Mouse (Mus musculus): ENCODE data around the gene Vapb.

Vapb gene

DNA sequence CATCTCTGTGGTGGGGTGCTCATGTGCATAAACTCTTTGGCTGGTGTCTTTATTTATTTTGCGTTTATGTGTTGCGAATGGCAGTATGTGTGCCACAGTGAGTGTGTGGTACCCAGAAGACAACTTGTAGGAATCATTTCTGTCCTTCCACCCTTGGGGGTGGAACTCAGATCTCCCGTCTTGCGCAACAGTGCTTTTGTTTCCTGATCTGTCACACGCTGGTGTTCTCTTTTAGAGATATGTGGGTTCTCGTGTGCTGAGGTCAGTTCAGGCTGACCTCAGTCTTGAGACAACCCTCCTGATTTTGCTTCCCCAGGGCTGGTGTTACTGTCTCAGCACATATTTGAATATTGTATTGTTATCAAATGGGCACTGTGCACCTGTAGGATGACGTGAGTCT lies 1.8 kb downstream of the Vapb start:
- no peak for DNase-seq

DNA sequence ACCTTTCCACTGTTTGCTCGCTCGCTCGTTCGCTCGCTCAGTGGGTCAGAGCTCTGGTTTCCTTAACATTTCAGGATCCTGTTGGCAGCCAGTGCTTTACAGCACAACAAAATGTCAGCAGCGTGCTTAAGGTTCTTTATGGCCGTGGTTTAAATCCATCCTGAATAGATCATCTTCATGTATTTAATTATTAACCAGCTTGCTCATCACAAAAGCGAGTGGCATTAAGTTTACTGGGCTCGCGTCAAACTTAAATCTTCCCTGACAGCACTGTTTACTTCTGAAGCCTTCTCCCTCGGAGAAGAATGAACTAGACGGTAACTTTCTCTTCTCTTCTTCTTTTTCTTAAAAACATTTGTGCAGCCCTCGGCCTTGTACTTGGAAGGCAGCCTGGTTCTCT lies 4.8 kb downstream of the Vapb start:
- no peak for DNase-seq

DNA sequence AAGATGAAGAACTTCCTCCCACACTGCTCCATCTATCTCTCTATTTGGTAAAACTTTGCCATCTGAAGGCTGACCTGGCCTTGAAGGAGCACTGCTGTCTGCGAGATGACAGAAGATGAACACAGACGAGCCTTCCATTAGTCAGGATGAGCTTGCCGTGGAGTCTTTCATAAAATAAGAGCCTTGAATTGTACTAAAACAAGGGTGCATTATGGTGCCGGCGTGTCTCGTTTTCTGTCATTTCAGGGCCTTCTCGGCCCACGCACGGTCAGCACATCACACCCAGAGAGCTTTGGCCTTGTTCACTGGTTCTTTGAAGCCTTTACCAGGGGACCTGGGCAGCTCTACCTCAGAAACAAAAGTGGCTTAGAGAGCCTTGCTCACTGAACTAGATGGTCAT lies 5.4 kb downstream of the Vapb start:
- no peak for DNase-seq

DNA sequence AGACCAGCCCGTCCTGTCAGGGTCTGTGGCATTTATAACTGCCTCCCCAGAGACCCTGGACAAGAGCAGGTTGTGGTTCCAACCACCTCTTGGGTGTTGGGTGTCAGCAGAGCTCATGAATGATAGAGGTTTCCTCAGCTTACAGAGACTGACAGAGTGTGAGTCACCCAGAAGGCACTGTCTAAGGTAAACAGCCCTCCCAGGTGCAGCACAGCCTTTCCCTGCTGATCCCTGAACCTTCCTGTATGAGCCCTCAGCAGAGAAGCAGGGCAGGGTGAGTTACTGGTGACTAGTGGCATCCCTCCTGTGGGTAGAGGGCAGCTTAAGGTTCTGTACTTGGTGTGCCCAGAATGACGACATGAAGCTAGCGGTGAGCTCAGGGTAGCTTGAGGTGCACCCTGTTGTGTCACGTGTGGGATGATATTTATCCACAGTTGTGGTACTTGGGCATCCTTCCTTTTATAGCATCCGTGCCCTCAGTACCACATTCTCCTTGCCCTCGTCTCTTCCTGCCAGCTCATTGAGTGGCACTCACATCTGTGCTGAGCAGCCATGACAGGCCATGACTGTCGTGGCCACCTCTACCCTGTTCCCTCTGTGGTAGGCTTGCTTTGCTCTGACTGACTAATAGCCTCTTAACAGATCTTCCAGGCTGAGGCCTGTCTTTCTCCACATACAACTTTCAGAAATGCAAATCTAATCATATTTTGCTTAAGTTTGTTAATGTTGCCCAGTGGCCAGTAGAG lies 6.9 kb downstream of the Vapb start:
- no peak for DNase-seq

DNA sequence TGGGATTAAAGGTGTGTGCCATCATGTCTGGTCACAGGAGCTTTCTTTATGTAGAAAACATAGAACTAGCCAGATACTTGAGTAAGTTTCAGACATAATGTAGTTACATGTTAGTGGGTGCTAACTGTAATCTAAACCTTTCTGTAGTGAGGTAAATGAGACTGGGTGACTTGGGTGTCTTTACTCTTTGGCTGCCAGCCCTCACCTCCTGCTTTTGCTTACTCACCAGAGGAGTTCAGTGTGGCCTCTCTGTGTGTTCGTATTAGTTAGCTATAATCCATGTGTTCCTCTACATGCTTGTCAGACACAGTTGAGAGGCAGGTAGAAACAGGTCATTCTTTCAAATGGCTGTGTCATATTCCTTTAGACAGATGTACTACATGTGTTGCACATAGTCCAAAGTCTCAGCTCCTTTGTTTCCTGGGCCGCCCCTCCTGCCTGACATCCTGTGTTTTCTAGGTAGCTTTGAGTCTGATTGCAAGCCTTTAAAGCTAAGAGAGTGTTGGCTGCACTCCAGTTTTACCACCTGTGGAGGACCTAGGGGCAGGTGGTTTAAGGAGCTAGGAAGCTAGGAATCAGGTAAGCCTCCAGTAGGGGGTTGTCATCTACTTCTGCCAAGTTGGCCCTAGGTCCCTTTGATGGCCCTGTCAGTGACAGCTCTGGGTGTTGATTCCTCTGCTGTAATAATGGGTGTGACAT lies 11.8 kb downstream of the Vapb start:
- no peak for DNase-seq

DNA sequence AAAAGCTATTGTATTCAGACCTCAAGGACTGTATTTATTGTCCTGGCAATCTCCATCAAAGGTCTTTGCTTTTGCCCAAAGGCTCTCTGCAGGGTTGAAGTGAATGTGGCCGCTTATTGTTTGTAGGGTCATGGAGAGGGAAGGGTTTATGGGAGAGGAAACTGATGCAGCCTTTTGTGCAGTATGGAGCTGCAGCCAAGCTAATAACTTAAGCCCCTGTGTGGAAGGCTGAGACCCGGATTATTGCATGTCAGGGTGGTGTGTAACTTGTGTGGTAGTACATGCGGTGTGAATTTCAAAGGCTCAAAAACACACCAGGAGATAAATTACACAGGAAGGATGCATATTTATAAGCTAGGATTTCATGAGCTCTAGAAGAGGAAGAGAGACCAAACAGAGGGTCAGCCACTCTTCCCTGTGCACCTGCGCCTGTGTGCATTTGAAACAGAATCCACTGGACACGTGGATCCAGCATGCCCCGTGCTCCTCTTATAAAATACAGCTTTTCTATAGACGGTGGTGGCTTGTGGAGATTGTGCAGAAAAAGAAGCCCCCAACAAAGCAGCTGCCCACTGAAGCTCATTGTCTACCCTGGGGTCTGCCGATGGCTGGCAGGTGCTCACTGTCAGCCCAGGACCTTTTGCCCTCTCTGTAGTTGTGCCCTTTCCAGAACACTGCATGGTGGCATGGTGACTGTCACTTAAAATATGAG lies 18.3 kb downstream of the Vapb start:
- no peak for DNase-seq

DNA sequence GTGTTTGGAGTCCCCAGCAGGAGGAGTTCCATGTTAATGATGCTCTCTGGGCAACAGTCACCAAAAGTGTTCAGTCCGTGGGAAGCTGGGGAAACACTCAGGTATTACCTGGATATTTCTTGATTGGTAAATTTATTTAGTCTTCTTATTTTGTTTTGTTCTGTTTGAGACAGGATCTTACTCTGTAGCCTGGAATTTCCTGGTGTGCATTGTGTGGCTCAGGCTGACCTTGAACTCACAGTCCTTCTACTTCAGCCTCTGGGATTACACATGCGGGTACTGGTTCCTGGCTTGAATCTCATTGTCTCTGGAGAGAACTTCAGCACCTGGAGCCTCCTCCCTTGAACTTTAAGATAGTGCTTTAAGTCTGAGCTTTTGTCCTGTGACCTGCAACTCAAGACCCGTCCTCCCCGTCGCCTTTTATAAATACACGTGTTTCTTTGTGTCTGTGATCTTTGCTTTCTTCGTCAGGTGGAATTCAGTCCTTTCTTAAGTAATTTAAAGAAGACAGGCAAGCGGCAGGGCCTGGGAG lies 20.4 kb downstream of the Vapb start:
- no peak for DNase-seq

DNA sequence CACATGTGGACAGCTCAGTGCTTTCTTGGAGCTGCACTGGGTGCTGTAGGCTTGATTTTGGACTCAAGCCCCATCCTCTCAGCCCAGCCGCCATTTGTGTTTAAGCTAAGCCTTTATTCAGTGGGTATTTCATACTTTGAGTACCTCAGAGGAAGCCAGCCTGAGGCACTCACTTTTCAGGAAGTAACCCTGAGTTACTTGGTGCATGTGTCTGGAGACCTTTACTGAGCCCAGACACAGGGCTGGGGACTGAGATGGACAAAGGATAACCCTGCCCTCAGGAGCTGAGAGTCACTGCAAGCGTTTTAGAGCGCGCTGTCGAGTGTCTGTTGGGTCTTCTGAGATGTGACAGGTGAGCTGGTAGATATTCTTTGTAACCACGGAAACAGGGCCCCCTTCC lies 23.3 kb downstream of the Vapb start:
- DNase-seq, result no peak

DNA sequence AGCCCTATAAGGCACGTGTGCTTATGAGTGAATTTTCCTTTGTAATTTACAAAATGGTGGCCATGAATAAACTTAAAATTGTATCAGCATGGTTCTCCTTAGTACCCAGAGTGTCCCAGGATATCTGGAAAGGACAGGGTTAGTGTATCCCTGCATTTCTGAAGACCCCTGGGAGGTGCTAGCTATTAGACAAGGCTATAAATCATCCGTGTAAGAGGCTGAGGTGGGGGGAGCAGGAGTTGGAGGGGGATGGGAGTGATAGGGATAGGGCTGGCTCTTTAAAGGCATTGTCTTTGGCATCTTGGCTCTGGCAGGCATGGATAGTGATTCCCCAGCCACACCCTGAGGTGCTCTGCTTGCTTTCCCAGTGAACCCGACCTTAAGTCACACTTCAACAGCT lies 27.3 kb downstream of the Vapb start:
- DNase-seq, result no peak

DNA sequence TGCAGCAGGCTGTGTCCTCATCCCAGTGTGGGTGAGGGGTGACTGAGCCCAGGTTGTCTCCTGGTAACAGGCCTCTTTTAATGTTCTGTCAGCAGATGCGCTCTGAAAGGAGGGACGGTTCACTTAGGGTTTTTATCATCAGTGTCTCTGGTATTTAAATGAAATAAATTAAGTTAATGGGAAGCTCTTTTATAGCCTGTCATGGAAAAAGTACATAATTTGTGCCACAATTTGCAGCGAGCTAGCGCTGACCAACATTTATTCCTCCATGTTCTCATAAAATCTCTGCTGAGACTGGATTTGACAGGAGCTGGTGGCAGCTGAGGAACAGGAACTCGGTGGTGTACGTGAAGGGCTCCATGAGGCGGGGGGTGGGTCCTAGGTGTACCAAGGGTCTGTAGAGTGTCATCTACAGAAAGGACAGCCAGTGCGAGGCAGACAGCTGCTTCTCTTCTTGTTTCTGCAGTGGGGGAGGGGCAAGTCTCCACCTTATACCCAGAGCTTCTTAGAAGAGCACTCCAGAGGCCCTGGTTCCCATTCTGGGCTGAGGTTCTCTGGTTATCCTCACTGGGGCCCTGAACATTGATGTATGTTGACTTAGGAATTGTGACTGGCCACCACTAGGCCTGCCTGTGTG lies 30.8 kb downstream of the Vapb start:
- DNase-seq, result no peak

DNA sequence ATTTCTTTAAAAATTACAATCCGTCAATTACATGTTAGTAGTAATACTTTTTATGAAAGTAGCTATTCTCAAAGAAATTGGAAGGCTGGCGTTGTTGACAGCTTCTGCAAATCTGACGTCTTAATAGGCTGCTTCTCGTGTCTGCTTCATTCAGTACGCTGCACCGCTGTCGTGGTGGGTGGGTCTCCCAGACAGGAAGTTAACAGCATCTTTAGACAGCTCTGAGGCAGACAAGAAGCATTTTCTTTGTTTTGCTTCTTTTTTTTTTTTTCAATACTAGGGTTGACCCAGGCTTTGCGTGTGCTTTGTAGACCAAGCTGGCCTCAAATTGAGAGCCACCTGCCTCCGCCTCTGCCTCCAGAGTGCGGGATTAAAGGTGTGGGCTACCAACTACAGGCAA lies 31.9 kb downstream of the Vapb start:
- DNase-seq, result no peak

DNA sequence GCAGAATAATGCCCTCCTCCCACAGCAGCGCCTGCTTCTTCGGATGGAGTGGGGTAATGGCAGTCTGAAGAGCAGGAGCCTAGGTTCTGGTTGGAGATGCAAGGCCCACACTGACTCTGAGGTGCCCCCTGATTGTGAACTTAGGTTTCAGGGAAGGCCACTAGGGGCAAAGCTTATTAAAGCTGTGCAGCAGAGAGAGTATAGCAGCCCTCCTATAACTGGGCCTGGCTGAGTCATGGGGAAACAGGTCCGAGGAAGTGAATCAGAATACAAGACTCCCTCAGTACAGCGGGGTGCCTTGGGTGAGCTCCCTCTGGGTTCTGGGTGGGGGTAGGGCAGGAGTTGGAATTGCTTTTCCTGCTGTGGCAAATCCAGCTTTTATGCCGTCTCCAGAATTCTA lies 33.3 kb downstream of the Vapb start:
- no peak for DNase-seq

DNA sequence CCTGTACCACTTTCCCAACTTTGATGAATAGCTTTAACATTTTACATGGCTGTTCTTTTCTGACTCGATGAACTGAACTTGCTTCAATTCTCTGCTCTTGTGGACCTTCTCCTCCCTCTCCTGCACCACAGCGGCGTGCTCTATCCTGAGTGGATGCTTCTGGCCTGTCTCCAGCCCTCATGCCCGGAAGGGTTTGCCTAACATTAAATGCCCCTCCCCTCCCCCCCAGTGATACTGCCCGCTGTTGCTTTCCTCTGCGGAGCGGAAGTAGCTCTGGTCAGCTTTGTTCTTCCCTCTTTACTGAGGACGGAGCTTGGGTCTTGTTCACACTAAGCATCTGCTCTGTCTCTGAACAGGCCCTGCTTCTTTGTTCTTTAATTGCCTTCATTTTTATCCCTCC lies 34.4 kb downstream of the Vapb start:
- DNase-seq, result no peak

DNA sequence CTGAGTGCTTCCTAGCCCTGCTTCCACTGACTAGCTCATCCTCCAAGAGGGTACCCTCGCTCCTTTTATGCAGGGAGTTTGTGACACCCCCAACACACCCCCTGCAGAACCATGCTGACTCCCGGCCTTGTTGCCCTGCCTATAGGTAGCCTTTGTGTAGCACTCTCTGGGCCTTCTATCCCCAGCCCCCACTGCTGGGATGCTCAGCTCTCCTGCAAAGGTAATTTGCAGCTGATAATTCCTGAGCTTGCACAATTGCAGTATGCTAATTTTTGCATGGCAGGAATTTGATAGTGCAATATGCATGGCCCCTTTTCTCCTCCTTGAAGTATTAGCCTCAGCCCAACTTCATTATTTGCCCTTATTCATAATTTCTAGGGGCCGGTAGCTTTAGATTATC lies 38.2 kb downstream of the Vapb start:
- DNase-seq, result no peak

DNA sequence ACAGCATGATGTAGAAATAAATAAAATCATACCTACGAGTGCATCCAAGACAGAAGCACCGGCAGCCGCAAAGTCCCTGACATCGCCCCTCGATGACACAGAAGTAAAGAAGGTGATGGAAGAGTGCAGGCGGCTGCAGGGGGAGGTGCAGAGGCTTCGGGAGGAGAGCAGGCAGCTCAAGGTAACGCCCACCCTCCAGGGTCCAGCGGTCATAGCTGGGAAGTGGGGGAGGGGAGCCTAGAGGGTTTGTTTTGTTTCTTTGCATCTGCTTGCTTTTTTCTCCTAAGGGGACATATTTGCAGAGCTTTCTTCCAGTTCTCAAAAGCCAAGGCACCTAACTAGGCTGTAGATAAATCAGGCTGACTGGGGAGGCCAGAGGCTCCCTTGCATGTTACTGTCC lies 38.8 kb downstream of the Vapb start:
- DNase-seq, result no peak

DNA sequence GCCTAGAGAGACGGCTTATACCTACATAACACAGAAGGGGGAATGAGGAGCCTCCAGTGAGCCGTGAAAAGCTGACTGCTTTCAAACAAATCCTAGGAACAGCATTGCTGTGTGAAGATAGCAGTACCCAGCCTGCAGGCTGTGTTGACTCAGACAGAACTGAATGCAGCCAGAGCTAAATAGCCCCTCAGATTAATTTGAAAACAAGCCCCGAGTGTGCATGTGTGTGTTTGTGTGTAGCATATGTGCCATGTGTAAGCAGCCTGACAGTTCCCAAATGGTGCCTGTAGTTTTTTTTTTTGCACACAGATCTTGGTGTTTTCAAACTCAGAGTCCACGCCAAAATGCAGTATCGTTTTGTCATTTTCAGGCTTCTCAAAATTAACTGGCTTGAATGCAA lies 43.6 kb downstream of the Vapb start:
- no peak for DNase-seq

DNA sequence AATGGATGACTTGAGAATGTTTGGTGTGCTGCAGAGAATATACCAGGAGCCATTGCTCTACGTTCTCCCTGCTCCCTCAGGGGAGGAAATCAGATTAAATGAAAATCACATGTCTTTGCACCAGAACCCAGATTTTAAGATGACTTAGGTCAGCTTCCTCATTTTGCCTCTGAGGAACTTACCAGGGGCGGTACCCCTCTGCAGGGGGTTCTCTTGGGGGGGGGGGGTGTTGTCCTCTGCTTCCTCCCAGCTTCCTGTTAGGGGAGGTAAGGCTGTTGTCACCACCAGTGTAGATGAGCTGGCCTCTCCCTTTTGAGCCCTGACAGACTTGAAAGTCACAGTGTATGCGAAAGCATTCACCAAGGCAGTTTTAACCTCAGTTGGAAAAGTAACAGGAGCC lies 47.1 kb downstream of the Vapb start:
- DNase-seq, result no peak

DNA sequence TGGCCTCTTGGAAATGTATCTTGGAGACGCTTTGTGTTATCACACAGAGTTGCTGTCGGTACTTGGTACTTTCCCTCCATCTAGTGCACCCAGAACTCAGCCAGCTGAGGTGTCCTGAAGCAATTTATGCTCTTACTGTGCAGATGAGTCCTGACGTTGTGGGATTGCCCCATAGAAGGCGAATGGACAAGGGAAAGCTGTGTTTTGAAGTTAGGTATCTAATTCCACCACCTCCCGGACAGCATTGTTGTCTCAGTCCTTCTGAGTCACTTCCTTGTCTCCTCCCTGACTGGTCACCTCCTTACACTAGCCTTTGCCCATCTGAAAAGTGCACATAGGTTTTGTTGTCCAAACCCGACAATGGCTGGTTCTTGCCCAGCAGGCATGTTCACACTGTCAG lies 47.6 kb downstream of the Vapb start:
- no peak for DNase-seq

DNA sequence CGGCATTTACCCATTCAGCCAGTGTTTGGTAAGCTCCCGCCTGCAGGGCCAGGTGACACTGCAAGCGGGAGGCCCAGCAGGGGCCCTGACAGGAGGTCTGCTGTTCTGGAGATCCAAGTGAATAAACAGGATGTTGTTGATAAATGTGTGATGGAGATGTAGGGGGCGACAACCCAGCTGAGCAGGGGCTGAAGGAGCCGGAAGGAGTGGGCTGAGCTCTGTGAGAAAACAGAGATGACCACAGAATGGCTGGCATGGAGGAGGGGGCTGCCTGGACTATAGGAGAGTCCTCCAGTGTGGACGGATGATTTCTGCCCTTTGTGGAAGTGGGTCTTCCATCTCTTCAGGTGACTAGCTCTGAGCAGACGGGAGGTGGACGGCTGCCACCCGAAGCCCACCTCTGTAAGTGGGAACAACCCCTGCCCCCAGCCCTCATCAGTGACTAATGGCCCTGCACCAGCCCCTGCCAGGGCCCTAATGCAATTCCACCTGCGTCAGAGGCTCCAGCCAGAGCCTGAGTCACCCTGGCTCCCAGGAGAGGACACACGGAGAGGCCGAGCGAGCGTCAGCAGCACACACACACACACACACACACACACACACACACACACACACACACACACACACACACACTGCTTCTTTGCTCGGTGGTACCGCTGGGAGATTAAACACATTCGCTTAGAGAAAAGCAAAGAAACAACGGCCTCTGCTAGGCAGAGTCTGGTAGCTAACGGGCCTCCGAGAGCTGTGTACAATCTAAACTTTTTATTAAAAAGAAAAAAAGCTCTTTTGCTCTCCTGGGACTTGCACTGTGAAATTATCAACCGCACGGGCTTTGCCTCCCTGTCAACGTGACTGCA lies 52.9 kb downstream of the Vapb start:
- no peak for DNase-seq

DNA sequence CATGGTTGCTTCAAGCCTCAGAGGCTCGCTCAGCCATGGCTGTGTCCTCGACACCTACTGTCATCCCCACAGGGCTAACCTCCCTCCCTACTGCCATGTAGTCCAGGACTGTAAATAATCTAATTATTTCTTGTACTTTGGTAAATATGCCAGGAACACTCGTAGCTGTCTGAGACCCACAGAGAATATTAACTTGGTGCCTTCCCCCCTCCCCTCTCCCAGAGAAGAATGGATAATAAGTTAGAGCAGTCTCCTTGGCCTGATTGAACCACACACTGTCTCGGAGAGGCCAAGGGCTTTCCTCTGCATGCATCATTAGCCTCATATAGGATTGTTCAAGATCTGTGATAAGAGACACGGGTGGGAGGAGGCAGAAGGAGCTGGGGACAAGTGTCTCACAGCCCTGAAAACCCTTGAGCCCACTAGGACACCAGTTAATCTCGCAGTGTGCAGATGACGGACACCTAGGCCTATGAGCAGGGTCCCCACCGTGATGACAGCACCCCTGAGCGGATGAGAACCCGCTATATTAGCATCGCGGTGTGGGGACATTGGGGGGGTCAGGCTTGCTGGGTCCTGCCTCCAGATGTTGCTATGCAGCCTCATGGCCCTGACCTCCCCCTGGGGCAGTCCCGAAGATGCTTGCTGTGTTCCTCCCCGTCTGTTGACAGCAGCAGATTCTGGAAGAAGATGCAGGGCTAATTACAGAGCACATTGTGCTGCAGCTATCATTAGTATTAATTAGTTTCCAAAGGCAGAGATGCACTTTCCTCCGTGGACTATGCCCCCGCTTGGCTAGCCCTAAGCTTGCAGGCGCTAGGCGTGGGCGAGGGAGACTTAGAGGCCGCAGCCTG lies 54.8 kb downstream of the Vapb start:
- DNase-seq, result no peak

DNA sequence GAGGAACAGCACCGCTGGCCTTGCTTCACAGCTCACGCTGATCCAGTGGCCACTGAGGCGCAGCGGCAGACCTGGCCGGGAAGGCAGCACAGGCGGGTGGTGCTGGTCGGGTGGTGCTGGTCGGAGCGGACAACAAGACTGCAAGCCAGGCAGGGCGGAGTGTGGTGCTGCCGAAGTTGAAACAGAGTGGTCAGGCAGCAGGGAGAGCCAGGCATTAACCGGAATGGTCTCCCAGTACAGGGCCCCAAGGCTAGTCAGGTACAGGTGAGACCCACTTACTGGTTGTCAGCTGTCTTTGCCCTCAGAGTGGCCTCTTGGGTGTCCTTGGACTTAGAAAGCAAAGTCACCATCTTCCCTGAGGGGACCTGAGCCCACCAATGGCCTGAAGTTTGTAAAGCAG lies 56.7 kb downstream of the Vapb start:
- DNase-seq, result no peak

Measured in cerebellum, adult 9-10 months (tissue).